Mouse (Mus musculus) activated CD4-positive, CD25-positive, alpha-beta regulatory T cell, adult 4 months (primary cell): ENCODE measurements around the gene Zc3h12d. TPM values are rescaled to one million over a fixed set of nuclear protein-coding genes. Genes with fewer than 3 reads are reported as not detected.
A peak's percentile ranks its signal among the peaks of the same experiment; 100 is the strongest.

Source experiments
- ATAC-seq: one replicate; pipeline ENCODE4 v1.8.0; 2017
- polyA plus RNA-seq, 2 experiments: library from polyadenylated mRNA; unstranded; fragments of 100-300 nt; shearing (Covaris generic); gene quantifications; one replicate each; pipeline ENCODE4 v1.2.1; 2017

The Zc3h12d gene
- polyA plus RNA-seq, 2 experiments from 2014 or later: 30.6 to 51.3 TPM

DNA sequence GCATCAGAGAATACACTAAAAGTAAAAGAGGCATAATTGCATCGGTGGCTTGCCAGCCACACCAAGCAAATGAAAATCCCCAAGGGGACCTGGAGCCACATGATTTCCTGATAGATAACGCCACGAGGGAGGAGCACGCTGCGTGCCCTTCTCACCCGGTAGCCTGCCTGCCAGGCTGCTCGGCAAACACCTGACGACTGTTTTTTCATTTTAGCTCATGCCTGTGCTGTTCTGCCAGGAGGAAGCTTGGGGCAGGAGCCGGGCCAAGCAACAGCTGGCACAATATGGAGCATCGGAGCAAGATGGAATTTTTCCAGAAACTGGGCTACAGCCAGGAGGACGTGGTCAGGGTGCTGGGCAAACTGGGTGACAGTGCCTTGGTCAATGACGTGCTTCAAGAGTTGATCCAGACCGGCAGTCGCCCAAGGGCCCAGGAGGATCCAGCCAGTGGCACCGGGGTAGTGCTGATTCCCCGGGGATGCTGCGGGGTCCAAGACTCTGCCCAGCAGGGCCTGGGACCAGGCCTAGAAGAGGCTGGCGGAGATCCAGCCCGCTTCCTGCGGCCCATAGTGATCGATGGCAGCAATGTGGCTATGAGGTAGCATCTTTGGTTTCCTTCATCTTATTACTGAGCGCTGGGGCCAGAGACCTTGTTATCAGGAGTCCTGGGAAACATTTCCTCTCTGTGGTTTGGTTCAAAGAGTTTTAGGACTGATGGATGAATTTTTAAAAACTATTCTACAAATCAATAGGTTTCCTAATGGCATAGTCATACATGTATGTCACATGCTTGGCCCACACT lies 7.5 kb downstream of the Zc3h12d start:
- ATAC-seq: peak; percentile 55

DNA sequence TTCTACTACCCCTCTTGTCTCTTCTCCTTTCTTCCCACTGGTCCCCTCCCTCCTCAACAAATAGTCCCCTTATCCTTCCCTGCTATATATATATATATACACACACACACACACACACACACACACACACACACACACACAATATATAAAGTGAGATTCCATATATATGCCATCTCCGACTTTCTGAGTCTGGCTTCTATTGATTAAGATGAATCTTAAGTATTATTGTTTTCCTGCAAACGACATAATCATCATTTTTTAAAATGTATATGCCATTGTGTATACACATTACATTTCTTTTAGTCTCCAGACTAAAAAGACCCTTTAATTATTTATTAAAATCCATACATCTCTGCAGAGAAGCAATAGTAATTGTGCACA lies 8.1 kb downstream of the Zc3h12d start:
- no peak for ATAC-seq

DNA sequence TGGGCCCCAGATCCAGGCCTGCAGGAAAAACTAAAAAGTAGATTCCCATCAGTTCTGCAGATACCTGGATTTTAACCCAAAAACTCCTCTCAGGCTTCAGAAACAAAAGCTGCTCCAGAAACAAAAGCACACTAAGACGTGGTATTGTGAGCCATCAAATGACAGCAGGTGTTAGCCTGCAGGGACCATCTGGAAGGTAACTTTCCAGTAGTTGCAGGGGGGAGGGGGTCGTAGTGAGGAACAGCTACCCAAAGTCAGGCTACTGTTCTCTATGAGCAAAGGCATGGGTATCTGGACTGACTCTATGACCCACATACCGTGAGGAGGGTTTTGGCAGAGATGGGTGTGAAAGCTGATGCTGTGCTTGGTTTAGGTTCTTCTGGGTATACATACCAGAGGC lies 8.5 kb downstream of the Zc3h12d start:
- ATAC-seq: no peak

DNA sequence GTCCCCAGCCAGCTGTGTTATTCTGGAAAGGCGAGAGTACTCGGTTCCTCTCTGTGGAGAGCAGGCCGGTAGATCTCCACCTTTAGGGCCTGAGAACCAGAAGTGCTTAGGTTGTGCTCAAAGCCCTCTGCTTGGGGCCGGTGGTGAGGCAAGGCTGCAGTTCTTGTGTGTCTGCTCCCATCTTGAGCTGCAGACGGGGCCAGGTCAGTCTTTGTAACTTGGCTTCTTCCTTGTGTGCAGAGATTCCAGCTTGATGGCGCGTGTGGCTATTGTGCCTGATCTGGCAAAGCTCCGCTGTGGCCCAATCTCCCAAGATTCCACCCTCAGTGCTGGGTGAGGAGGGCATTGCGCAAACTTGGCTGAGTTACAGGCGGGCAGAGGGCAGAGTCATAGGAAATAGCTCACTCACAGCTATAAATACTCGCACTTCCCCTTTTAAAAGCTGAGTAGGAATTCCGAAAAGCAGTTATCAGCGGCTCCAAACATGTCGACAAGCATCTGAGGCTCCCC lies 9.4 kb downstream of the Zc3h12d start:
- no peak for ATAC-seq

DNA sequence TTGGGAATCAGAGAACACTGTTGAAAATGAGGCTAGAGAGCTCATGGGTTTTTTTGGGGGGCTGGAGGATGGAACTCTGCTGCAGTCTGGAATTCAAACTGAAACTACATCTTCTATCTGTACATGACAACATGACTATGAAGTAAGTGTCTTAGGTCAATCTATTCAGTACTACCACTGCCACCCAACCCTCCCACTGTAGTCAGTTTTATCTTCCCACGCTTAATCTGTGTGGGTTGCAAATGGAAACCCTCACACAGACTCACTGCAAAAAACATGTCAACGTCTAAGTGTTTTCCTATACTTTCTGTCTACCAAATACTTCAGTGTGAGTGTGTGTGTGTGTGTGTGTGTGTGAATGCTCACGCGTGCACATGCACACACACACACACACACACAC lies 10.9 kb downstream of the Zc3h12d start:
- peak; percentile 12 for ATAC-seq

DNA sequence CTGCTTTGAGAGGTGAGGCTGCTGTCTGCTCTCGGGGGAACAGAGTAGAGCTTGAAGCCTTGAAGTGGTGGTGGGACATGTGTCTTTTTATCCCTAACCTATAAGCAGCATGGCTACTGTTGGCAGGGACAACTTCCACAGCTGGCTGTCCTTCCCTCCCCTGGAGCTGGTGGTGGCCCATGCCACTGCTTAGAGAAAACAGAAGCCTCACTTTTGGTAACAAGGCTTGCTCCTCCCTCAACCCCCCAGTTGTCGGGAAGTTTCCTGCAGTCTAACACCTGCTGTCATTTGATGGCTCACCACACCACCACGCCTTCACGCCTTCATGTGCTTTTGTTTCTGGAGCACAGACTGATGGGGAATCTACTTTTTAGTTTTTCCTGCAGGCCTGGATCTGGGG lies 11.9 kb downstream of the Zc3h12d start:
- ATAC-seq: peak; percentile 38

DNA sequence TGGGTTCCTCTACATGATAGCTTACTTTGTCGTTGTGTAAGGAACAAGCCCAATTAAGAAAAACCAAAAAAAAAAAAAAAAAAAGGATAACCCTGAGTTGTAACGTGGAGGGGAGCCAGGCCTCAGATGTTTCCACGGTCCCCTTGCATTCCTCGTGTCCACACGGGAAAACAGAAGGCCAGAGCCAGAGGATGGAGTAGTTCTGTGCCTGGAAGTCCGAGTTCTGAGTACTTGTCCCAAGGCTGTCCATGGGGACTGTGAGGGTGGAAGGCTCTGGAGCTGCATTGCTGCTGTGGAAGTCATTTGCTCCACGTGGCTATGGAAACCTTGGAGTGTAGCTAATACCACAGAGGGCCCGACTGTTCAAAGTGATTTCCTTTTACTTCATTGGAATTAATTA lies 12.9 kb downstream of the Zc3h12d start:
- no peak for ATAC-seq

DNA sequence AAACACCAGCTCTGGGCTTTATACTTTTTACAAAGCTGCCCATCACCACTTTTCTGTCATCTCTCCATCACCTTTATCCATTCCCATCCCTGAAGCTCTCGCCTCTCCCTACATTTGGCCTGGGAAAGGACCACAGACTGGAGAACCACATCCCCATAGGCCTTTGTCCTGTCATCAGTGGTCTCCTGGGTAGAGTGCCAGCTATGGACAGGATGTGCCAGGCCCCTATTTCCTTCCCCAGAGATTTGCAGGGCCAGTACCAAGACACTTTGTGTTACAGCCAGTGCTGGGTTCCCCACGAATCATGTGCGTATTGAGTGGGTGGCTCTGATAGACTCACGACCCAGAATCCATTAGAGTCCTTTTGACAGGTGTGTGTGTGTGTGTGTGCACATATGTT lies 13.7 kb downstream of the Zc3h12d start:
- no peak for ATAC-seq

DNA sequence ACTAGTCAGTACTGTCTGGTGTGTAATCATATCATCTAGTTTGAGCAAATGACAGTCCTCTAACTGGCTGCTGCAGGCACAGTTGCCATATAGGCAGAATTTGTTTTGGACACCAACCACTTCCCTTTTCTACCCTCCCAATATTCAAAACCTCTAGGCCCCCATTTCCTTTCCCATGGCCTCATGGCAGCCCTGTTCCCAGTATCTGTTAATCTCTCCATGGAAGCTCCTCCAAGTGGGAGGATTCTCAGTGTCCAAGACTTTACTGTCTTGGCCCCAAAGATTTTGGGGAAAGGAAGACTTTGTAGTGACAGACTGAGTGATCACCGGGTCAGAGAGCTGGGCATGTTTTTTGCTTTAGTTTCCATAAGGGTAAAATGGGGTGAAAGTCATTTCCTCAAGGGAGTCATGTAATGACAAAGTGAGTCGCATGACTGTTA lies 14.9 kb downstream of the Zc3h12d start:
- peak; percentile 19 for ATAC-seq

DNA sequence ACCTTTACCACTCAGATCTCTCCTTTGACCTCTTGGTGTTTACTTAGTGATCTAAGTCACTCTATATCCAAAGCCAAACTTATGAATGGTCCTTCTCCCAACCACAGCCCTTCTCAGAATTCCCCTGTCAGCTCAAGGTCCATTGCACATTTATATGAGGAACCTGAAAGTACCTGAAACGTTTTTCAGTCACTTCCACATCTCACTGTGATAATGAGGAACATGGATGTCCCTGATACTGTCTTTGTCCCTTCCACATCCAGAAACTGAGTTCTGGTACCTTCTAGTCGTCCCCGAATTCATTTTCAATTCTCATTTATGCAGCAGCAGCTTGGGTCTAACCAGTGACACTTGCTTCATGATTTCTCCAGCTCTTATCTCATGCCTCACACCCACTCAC lies 19.6 kb downstream of the Zc3h12d start:
- no peak for ATAC-seq

DNA sequence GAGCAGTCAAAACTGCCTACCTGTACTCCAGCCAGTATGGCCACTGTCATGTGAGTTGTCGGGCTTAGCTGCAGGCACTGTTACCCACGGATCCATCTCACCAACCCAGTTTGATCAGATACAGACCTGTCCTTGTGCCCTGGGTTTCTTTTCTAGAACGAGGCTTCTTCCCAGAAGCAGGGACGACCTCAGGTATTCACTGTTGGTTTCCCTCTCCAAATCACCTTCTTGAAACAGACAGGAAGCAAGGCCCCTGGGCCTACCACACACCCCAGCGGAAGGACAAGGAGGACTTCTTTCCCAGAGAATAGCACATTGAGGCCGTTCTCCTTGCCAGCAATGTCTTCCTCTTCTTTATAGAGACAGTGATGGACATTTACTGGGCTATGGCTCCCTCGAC lies 28.2 kb downstream of the Zc3h12d start:
- no peak for ATAC-seq

DNA sequence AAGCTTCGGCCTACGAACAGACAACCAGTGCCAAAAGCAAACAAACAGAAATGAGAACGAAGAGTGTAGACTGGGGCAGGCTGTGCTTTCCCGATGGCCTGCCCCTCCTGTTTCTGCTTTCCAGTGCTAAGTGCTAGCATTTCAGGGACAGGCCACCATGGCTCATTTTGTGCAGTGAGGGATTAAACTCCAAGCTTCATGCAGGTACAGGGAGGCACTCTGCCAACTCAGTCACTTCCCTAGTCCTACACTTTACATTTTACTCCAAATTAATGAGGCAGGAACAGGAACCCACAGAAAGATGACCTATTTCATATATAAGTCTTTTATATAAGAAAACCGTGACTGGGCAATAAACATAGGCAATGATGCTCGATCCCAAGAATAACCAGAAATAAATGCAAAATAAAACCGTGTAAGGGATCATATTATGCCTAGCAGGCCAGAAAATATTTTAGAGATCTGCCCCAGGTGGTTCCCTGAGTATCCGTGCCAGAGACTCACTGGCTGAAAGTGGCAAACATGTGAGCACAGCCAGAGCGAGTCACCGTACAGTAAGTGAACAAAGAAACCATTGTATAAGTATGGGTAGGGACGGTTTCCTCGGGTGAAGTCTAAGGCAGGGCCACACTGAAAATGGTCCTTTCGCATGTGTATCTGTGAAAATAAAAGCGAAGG lies 29.1 kb downstream of the Zc3h12d start:
- ATAC-seq: no peak

DNA sequence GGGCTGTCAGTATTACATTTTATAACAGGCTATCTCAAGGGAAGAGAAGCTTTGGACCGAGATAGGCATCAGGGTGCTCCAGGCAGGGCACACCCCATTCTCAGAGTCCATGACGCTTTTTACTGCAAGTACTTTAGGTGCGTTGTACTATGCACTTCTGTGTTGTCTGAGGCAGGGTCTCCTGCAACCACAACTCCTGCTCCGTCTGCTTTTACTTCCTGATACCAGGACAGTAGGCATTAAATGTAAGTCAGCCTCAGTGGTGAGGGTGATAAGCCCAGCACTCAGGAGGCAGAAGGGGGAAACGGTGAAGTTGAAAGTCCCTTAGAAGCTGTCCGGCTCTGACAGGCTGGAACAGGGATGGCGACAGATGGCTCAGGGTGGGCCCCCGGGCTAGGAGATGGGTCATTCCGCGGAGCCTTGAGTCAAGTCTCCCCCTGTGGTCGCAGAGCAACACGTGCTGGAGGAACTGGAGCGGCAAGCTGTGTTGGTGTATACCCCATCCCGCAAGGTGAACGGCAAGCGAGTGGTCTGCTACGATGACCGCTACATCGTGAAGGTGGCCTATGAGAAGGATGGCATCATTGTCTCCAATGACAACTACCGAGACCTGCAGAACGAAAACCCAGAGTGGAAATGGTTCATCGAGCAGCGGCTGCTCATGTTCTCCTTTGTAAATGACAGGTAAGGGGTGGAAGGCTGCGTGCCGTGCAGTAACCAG lies 29.8 kb downstream of the Zc3h12d start:
- no peak for ATAC-seq

DNA sequence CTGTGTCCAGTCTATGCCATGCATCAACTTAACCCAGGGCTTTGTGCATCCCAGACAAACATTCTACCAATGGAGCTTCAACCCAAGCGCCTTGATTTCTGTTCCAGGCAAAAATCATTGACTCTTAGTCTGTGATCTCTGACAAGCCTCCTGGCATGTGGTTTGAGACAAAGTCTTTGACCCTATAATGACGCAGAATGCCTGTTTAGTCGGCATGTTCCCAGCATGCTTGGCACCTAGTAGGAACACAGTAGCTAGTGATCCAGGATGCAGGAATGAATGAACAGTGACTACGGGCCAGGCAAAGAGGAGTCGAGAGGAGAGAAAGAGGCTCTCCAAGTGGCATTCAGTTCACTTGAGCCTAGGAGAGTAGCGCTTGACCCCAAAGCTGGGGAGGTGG lies 31.1 kb downstream of the Zc3h12d start:
- ATAC-seq: no peak

DNA sequence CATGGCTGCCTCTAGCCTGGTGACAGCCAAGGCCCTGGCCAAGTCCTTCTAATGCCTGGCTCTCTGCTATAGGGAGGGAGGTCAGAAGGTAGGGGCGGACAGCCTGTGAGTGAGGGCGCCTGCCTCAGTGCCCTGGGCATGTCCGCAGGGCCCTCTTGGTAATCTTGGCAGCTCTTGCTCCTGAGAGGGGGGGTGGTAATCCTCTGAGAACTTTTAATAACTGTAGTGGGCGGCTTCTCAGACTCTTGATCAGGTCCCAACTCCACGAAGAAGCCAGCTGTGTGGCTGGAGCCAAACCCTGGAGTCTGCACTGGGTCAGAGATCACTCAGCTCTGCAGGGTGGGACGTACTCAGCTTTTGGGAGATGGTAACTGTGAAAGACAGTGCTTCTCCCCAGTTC lies 31.9 kb downstream of the Zc3h12d start:
- no peak for ATAC-seq

DNA sequence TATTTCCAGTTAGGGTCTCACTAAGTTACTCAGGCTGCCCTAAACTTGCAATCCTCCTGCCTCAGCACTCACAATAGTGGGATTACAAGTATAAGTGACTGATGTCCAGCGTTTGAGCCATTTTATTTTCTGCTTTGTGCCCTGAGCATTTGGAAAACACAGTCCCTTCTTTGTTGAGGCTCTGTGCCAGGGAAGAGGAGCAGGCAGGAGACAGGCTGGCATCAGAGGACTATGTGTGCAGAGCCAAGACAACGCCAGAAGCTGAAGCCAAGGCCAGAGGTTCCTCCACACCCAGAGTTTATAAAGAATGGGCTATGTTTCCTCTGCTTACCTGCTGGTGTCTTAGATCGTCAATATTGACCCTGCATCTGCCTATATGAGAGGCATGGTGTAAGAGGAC lies 32.5 kb downstream of the Zc3h12d start:
- no peak for ATAC-seq

DNA sequence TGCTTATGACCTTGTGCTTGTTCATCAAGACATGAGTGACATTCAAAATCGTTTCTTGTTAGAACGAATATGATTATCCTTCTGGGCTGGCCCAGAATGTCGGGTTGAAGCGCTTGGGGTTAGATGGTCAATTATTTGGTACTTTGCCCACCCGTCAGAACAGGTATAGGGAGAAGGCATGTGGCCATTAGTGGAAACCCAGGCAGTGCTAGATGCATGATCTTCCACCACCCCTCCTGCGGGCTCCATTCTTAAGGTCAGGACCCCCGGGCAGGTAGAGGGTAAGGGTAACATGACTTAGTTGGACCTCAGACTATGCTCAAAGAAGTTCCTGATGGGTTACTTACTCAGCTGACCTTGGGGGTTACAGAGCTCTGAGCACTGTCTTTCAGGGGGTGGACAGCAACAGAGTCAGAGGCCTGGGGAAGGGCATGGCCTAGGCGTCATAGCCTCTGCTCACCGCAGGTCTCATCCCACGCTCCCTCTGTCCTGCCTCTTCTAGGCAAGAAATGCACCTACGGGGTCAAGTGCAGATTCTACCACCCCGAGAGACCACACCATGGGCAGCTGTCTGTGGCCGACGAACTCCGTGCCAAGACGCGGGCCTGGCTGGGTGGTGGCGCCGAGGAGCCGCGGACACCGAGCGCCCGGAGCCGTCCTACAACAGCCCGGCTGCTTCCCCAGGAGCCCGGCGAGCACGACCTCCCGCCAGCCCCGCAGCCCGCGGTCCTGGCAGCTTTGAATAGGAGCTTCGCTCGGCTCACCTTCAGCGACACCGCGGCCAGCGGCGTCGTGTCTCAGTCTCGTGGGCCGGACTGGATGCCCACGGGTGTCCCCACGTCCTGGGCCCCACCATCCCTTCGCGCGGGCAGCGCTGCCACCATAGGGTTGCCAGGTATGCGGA lies 34.7 kb downstream of the Zc3h12d start:
- no peak for ATAC-seq

DNA sequence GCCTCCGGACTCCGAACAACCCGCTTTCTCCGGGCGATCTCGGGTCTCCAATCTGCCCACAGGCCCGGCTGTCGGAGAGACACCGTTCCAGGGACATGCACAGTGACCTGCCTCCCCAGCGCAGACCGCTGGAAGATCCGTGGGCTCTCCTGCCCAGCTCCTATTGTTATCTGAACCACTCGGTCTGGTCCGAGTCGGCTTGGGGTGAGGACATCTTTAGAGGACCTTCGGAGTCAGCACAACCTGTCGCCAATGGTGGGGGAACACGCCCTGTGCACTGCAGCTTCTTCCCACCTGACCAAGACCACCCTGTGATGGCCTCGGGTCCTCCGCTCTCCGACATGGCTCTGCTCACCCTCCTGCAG lies 35.4 kb downstream of the Zc3h12d start:
- ATAC-seq: no peak

DNA sequence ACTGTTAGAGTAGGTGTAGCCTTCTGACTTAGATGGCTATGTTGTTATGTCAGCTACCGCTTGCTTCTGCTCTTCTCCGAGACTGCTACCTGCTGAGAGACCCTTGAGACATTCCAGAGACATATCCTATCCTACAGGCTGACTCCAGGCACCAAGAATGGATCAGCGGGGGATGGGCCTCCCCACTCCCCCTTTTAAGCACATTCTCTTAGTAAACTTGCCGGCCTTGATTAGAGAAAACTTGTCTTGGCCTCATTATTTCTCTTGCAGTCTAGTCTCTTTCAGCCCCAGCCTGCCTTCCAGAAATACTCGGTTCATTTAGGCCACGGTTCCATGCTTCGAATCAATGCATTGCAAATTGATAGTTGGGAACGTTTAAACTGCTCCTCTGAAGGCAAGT lies 37.5 kb downstream of the Zc3h12d start:
- ATAC-seq: no peak

DNA sequence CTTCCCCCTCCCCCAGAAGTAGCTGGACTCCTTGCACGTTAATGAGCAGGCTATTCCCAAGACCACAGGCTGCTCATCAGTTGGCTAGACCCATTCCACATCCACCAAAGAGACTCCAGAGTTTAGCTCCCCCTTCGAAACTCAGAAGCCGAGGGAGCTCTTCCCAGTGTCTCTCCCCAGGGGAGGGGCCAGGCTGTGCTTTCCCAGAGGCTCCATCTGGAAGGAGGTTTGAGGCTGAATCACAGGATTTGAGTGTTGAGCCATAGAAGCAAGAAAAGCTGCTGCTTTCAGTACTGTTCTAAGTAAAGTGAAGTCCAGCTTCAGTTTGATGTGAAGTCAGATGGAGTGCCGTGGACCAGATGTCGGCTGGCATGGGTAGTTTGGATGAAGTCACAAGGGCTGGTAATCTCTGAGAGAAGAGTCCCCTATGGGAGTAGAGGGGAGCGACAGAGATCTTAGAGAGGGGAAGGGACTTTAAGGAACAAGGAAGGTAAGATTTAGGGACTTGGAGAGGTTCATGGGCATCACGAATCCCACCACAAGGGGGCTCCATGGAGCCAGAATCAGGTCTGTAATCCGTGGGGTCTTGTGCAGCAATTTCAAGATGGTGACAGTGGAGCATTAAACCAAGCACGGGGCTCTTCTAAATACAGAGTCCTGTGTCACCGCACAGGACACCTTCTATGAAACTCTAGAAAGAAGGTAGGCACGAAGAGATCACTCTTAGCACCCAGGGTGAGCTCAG lies 38.5 kb downstream of the Zc3h12d start:
- ATAC-seq: no peak

DNA sequence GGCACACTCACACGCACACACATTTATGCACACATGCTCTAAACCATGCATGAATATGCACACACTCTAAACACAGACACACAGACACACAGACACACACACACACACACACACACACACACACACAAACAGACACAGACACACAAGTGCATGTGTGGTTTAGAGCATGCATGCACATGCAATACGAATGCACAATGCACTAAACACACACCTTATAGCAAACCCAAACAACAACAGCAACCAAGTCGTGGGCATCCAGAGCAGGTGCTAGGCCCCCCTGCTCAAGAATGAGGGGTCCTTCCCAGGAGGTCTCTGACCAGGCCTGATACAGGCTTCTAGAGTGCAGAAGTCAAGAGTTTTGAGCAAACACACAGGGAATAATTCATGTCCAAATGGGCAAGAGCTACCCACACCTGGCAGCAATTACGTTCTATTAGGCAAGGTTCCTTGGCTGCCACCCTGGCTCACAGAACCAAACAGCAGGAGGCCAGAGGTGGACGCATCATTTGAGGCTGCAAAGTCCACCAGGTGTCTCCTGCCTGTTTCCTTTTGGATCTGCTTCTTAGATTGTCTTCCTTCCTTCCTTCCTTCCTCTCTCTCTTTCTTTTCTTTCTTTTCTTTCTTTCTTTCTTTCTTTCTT lies 39.2 kb downstream of the Zc3h12d start:
- no peak for ATAC-seq
